Mouse (Mus musculus) neural tube, embryonic 14.5 days (tissue): Measurements from ENCODE around the gene Smyd2. TPM values are rescaled to one million over a fixed set of nuclear protein-coding genes. Genes with fewer than 3 reads are reported as not detected.

Experiments used
- ATAC-seq: fragments of 200-750 bp; cut with Nextera tagmentation; 2 replicates; pipeline ENCODE4 v1.8.0; 2017; ENCODE audit warnings: low read depth, mild to moderate bottlenecking, moderate TSS enrichment, moderate library complexity
- H3K27ac ChIP-seq: fragments of 300-500 bp; sonication (generic); 2 replicates; pipeline ENCODE4 v1.5.1; 2014; ENCODE audit warnings: low read depth, mild to moderate bottlenecking, control low read depth, low read length, moderate library complexity, mixed read lengths
- H3K27me3 ChIP-seq: fragments of 300-500 bp; sonication (generic); 2 replicates; pipeline ENCODE4 v1.6.1; 2014; ENCODE audit warnings: low read length; ENCODE audit not compliant: control insufficient read depth, insufficient read depth
- H3K36me3 ChIP-seq: fragments of 300-500 bp; sonication (generic); 2 replicates; pipeline ENCODE4 v1.6.1; 2014; ENCODE audit warnings: low read length, mixed read lengths; ENCODE audit not compliant: control insufficient read depth, insufficient read depth
- H3K4me1 ChIP-seq: fragments of 300-500 bp; sonication (generic); 2 replicates; pipeline ENCODE4 v1.6.1; 2014; ENCODE audit warnings: low read length; ENCODE audit not compliant: control insufficient read depth, insufficient read depth
- H3K4me2 ChIP-seq: fragments of 300-500 bp; sonication (generic); 2 replicates; pipeline ENCODE4 v1.6.1; 2014; ENCODE audit warnings: mild to moderate bottlenecking, low read depth, low read length, control low read depth
- H3K4me3 ChIP-seq: fragments of 300-500 bp; sonication (generic); 2 replicates; pipeline ENCODE4 v1.5.1; 2014; ENCODE audit warnings: low read depth, low read length, control low read depth, mixed read lengths
- H3K9ac ChIP-seq: fragments of 300-500 bp; sonication (generic); replicated peaks from 2 replicates; pipeline ENCODE4 v1.6.1; 2014; ENCODE audit warnings: low read depth, mild to moderate bottlenecking, control low read depth, low read length, mixed read lengths
- H3K9me3 ChIP-seq: fragments of 300-500 bp; sonication (generic); 2 replicates; pipeline ENCODE4 v1.6.1; 2016; ENCODE audit warnings: low read length; ENCODE audit not compliant: control insufficient read depth
- WGBS: fragments of 180-500 bp; shearing (Covaris S2); extraction: QIAGEN DNeasy Blood & Tissue Kit; methylation state at CpG from one replicate; pipeline ENCODE4 v1.1.7; 2014; 5-methylcytosine and 5-hydroxymethylcytosine counted together
- polyA plus RNA-seq: library from polyadenylated mRNA; unstranded; fragments of >200 nt; fragmentation: Nextera tagmentation; extraction: Ambion mirVana; gene quantifications from 2 replicates; pipeline ENCODE4 v1.2.1, GENCODE M21; 2014

Smyd2 gene
- polyA plus RNA-seq, 1 experiment from 2014 or later, result 96.8 TPM

GRCm38 (mm10) chr1:189903169-189903568, 19.0 kb downstream of the Smyd2 start:
- WGBS, result 60% methylated on average over 11 of the region's 11 CpGs
- H3K36me3 ChIP-seq, result no peaks in the 10 kb centered on the region
- H3K4me3 ChIP-seq, result no peak overlapping the region
- no peak overlapping the region for H3K4me2 ChIP-seq
- H3K9ac ChIP-seq, result no peak overlapping the region
- H3K27me3 ChIP-seq, result no peaks in the 10 kb centered on the region
- no peak for ATAC-seq
- H3K27ac ChIP-seq, result no peak overlapping the region
- H3K9me3 ChIP-seq, result no peaks in the 10 kb centered on the region
- no peaks in the 10 kb centered on the region for H3K4me1 ChIP-seq

GRCm38 (mm10) chr1:189902413-189902812, 19.8 kb downstream of the Smyd2 start:
- H3K9ac ChIP-seq, result no peak overlapping the region
- H3K27me3 ChIP-seq, result no peaks in the 10 kb centered on the region
- H3K4me2 ChIP-seq, result no peak overlapping the region
- H3K4me3 ChIP-seq, result no peak overlapping the region
- no peak overlapping the region for H3K27ac ChIP-seq
- no peaks in the 10 kb centered on the region for H3K36me3 ChIP-seq
- WGBS, result 75% methylated on average over 9 of the region's 9 CpGs
- H3K9me3 ChIP-seq, result no peaks in the 10 kb centered on the region
- H3K4me1 ChIP-seq, result no peaks in the 10 kb centered on the region
- ATAC-seq, result no peak

- no peaks in the 10 kb centered on the region for H3K9me3 ChIP-seq
- no peak for ATAC-seq
- no peak overlapping the region for H3K9ac ChIP-seq
- 96% methylated on average over 6 of the region's 6 CpGs for WGBS
- no peak overlapping the region for H3K4me3 ChIP-seq
- no peaks in the 10 kb centered on the region for H3K4me1 ChIP-seq
- peaks cover 6% of the 10 kb centered on the region; the same call in 1 of the 2 replicates for H3K36me3 ChIP-seq
- no peak overlapping the region for H3K27ac ChIP-seq
- no peak overlapping the region for H3K4me2 ChIP-seq
- H3K27me3 ChIP-seq, result no peaks in the 10 kb centered on the region
Observed at GRCm38 (mm10) chr1:189899526-189899925, 22.6 kb downstream of the Smyd2 start.

GRCm38 (mm10) chr1:189898708-189899107, 23.5 kb downstream of the Smyd2 start:
- H3K4me1 ChIP-seq, result no peaks in the 10 kb centered on the region
- H3K36me3 ChIP-seq, result peaks cover 6% of the 10 kb centered on the region; the same call in 1 of the 2 replicates
- H3K4me3 ChIP-seq, result no peak overlapping the region
- no peak overlapping the region for H3K9ac ChIP-seq
- H3K27me3 ChIP-seq, result no peaks in the 10 kb centered on the region
- 93% methylated on average over 13 of the region's 13 CpGs for WGBS
- no peak overlapping the region for H3K27ac ChIP-seq
- no peaks in the 10 kb centered on the region for H3K9me3 ChIP-seq
- H3K4me2 ChIP-seq, result no peak overlapping the region
- no peak for ATAC-seq

- Histone ChIP-seq H3K9ac (no peak overlapping the region), H3K27me3 (no peaks in the 10 kb centered on the region), H3K36me3 (peaks cover 6% of the 10 kb centered on the region; the same call in 1 of the 2 replicates), H3K27ac (no peak overlapping the region), H3K4me3 (no peak overlapping the region), H3K9me3 (no peaks in the 10 kb centered on the region), H3K4me1 (no peaks in the 10 kb centered on the region), H3K4me2 (no peak overlapping the region)
- ATAC-seq, result no peak
- 53% methylated on average over 9 of the region's 9 CpGs for WGBS
Observed at GRCm38 (mm10) chr1:189897861-189898260, 24.3 kb downstream of the Smyd2 start.

GRCm38 (mm10) chr1:189894191-189894590, 28.0 kb downstream of the Smyd2 start:
- no peak overlapping the region for H3K9ac ChIP-seq
- H3K27ac ChIP-seq, result no peak overlapping the region
- H3K4me1 ChIP-seq, result no peaks in the 10 kb centered on the region
- no peak for ATAC-seq
- no peak overlapping the region for H3K4me2 ChIP-seq
- no peaks in the 10 kb centered on the region for H3K9me3 ChIP-seq
- 69% methylated on average over 9 of the region's 9 CpGs for WGBS
- no peak overlapping the region for H3K4me3 ChIP-seq
- H3K27me3 ChIP-seq, result no peaks in the 10 kb centered on the region
- H3K36me3 ChIP-seq, result peaks cover 6% of the 10 kb centered on the region; the same call in 1 of the 2 replicates

GRCm38 (mm10) chr1:189888749-189889148, 33.4 kb downstream of the Smyd2 start:
- H3K4me2 ChIP-seq, result no peak overlapping the region
- H3K4me3 ChIP-seq, result no peak overlapping the region
- no peaks in the 10 kb centered on the region for H3K36me3 ChIP-seq
- ATAC-seq, result no peak
- no peak overlapping the region for H3K27ac ChIP-seq
- H3K4me1 ChIP-seq, result no peaks in the 10 kb centered on the region
- WGBS, result 76% methylated on average over 10 of the region's 10 CpGs
- no peaks in the 10 kb centered on the region for H3K9me3 ChIP-seq
- no peaks in the 10 kb centered on the region for H3K27me3 ChIP-seq
- H3K9ac ChIP-seq, result no peak overlapping the region

GRCm38 (mm10) chr1:189887518-189887917, 34.6 kb downstream of the Smyd2 start:
- Histone ChIP-seq H3K4me1 (no peaks in the 10 kb centered on the region), H3K9me3 (no peaks in the 10 kb centered on the region), H3K36me3 (no peaks in the 10 kb centered on the region), H3K27ac (no peak overlapping the region), H3K4me2 (no peak overlapping the region), H3K4me3 (no peak overlapping the region), H3K27me3 (no peaks in the 10 kb centered on the region), H3K9ac (no peak overlapping the region)
- ATAC-seq, result peak; percentile 84
- 30% methylated on average over 7 of the region's 7 CpGs for WGBS

- H3K9ac ChIP-seq, result no peak overlapping the region
- no peak overlapping the region for H3K4me3 ChIP-seq
- no peak overlapping the region for H3K4me2 ChIP-seq
- H3K4me1 ChIP-seq, result no peaks in the 10 kb centered on the region
- no peaks in the 10 kb centered on the region for H3K36me3 ChIP-seq
- 86% methylated on average over 6 of the region's 6 CpGs for WGBS
- no peaks in the 10 kb centered on the region for H3K27me3 ChIP-seq
- H3K27ac ChIP-seq, result no peak overlapping the region
- no peak for ATAC-seq
- no peaks in the 10 kb centered on the region for H3K9me3 ChIP-seq
Observed at GRCm38 (mm10) chr1:189885975-189886374, 36.2 kb downstream of the Smyd2 start.
